Mouse (Mus musculus) erythroid progenitor cell, adult 5-6 weeks (primary cell): Measurements from ENCODE around the gene Tsacc. TPM values are rescaled to one million over a fixed set of nuclear protein-coding genes. Genes with fewer than 3 reads are reported as not detected.
"Not testable (repeated sequence)": the region's sequence is repeated elsewhere in the genome, so short reads cannot be mapped to it uniquely, and the experiment has no call there.

Source experiments
- ATAC-seq: replicated peaks from 2 replicates; pipeline ENCODE4 v1.8.0; 2016; ENCODE audit warnings: moderate number of reproducible peaks, mild to moderate bottlenecking, moderate TSS enrichment, inconsistent platforms; ENCODE audit not compliant: poor library complexity, low FRiP score, severe bottlenecking
- total RNA-seq, 2 experiments: library from RNA; stranded (forward) in 1 of 2; stranded (reverse) in 1 of 2; fragments of 150-400 nt in 1 of 2; fragments of 186-747, 209-891 nt in 1 of 2; gene quantifications; 2 replicates each; pipeline versions ENCODE4 v1.2.3 to v1.2.4; 2015 to 2017; ENCODE audit warnings: low replicate concordance in 2 of 2

Gene Tsacc
- not detected in 2 replicates for total RNA-seq (2015; ENCODE audit: low replicate concordance)
- not detected in 2 replicates for total RNA-seq (2017; ENCODE audit: low replicate concordance)

- ATAC-seq = peak; percentile 93
Observed at GRCm38 (mm10) chr3:88296561-88297318, at the start of gene Tsacc, which contains the start of gene Cct3. Gene Tsacc (minus strand): TSS chr3:88296999. Gene Cct3 (plus strand): TSS chr3:88297116.

GRCm38 (mm10) chr3:88339006-88339405 is 42.2 kb upstream of the Tsacc start:
- no peak for ATAC-seq

GRCm38 (mm10) chr3:88338316-88338715 is 41.5 kb upstream of the Tsacc start:
- ATAC-seq = peak; percentile 55

GRCm38 (mm10) chr3:88337367-88338020 is 40.7 kb upstream of the Tsacc start:
- no peak for ATAC-seq

- ATAC-seq = peak; percentile 84
Observed at GRCm38 (mm10) chr3:88336058-88337013, 39.5 kb upstream of the Tsacc start, which contains the start of the genes Tmem79 and Smg5. Gene Tmem79 (minus strand): TSS chr3:88336148. Gene Smg5 (plus strand): TSS chr3:88336260.

GRCm38 (mm10) chr3:88335436-88336053 is 38.7 kb upstream of the Tsacc start:
- ATAC-seq = peak; percentile 58

- ATAC-seq = no peak
Observed at GRCm38 (mm10) chr3:88334902-88335435, 38.2 kb upstream of the Tsacc start.

DNA sequence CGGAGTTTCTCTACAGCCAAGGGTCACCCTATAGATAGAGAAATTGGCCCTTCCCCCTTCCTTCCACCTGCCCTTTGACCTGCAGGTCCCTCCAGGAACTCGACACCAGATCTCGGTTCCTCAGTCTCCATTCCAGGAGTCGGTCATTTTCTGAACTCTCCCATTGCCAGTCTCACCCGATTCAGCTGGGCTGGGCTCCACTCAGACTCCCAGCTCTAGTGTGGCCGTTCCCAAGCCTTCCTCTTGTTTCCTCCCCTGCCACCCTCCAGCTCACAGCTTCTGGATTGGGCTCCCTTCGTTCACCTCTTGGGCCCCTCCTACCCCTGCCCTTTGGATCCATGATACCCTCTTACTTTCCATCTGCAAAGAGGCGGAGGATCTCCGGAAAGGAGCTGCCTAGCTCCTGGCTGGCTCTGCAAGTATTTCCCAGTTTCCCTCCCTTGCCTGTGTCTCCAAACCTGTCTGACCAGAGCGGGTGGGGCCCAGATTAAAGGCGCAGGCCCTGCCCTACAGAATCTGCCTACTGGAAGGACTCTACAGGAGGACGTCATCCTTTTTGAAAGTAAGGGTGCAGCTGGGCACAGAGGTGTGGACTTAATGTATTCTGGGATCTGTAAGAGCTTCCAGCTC is 37.3 kb upstream of the Tsacc start:
- ATAC-seq = no peak

- ATAC-seq = 0 out of 2 replicates have a peak, but pooled peaks have one; percentile 52
Observed at GRCm38 (mm10) chr3:88331282-88331681, 34.5 kb upstream of the Tsacc start.

DNA sequence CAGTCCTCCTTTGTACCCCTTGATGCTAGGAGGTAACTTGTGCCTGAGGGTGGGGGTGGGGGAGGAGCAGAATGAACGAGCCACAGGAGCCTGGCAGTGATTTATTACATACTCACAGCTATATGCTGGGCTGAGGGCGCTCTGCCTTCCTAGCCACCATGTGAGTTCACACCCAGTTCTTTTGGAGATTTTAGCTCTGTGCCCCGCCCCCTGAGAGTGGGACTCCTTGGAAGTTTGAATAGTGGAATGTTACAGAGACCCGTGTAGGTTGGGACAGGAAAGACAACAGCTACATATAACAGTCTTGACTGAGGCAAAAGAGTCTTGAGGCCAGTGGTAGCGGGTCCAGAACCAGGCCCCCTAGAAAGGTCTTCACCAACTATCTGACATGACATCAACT is 32.2 kb upstream of the Tsacc start:
- no peak for ATAC-seq

- ATAC-seq = peak; percentile 87
Observed at GRCm38 (mm10) chr3:88324951-88325405, 28.2 kb upstream of the Tsacc start, which contains the start of gene Glmp. Gene Glmp (plus strand): TSS chr3:88325023.

- ATAC-seq = no peak
Observed at GRCm38 (mm10) chr3:88299172-88299571, 2.4 kb upstream of the Tsacc start.

DNA sequence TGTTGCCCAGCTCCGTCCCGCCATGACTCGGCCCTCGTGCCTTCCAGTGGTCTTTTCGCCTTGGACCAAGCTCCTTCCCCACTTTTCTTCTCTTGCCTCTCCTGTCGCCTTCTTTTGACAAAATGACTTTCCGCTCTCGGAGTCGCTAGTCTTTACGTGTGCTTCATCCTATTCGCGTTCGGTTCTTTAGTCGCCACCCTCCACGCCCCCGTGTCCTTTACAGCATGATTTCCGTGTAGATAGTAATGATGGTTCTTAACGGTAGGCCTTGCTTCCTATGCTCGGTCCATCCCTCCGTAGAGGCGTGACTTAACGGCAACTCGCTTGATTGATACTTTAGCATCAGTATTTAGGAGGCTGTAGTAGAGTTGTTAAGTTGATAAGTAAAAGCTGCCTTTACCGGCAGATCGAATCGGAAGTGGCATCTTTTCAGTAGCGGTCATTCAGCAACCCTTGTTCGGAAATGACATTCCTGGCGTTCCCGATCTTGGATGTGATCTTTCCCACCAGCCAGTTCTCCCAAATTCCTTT is 587 bp upstream of the Tsacc start:
- ATAC-seq = peak; percentile 39

DNA sequence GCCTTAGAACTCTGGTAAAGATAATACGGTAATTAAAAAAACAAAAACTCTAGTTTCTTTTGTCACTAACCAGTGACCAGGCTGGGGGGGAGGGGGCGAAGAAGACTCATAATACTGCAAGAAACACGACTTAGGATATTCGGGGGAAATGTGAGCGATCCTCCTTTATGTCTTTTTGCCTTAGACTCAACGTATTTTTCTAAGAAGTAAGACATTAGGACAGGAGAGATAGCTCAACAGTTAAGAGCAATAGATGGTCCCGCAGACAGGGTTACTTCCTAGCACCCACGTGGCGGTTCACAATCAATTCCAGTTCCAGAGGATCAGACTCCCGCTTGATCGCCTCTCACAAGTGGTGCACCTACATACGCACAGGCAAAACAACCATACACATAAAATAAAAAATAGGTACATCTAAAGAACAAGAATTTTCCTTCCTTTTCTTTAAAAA is 664 bp downstream of the Tsacc start:
- 0 out of 2 replicates have a peak, but pooled peaks have one; percentile 18 for ATAC-seq

- not testable (repeated sequence) for ATAC-seq
Observed at GRCm38 (mm10) chr3:88295272-88295671, 1.5 kb downstream of the Tsacc start.

DNA sequence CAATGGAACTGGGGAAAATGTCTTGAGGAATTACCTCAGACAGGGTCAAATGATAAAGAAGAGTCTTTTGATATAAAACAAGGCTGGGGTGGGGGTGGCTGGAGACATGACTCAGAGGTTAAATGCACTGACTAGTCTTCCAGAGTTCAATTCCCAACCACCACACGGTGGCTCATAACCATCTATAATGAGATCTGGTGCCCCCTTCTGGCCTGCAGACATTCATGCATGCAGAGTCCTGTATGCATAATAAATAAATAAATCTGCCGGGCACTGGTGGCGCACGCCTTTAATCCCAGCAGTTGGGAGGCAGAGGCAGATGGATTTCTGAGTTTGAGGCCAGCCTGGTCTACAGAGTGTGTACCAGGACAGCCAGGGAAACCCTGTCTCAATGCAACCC is 4.8 kb downstream of the Tsacc start:
- no peak for ATAC-seq

GRCm38 (mm10) chr3:88288133-88288713 is 8.6 kb downstream of the Tsacc start:
- not testable (repeated sequence) for ATAC-seq

GRCm38 (mm10) chr3:88287110-88287509 is 9.7 kb downstream of the Tsacc start, which contains the start of gene Gm38392:
Gene Gm38392 (minus strand): TSS chr3:88287210.
- no peak for ATAC-seq
